Mouse (Mus musculus): ENCODE data around the gene Yy1. TPM values are rescaled to one million over a fixed set of nuclear protein-coding genes. Genes with fewer than 3 reads are reported as not detected.
A peak's percentile ranks its signal among the peaks of the same experiment; 100 is the strongest.

Yy1 gene
- total RNA-seq, 2 experiments from 2014 or later = 52.1 to 55.8 TPM

DNA sequence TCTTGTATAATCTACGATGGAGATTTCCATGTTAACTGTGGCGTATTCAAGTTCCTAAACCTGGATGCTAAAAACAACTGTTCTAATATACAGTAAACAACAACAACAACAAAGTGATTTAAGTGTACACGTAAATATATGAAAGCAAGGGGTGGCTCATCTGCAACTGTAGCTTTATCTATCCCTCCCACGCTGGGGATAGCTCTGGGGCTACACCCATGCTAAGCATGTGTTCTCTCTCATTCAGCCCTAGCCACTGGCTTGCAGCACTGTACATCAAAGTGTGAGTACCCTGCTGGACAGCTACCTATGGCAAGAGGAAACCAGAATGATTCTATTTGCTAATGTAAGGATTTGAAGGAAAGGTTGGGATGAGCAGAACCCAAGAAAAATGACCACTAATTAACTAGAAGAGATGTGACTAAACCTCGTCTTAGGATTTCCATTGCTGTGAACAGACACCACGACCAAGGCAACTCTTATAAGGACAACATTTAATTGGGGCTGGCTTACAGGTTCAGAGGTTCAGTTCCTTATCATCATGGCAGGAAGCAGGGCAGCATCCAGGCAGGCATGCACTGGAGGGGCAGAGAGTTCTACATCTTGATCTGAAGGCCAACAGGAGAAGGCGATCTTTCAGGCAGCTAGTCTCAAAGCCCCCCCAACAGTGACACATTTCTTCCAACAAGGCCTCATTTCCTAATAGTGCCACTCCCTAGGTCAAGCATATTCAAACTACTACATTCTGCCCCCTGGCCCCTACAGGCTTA is 12.5 kb upstream of the Yy1 start:
- DNase-seq = no peak

DNA sequence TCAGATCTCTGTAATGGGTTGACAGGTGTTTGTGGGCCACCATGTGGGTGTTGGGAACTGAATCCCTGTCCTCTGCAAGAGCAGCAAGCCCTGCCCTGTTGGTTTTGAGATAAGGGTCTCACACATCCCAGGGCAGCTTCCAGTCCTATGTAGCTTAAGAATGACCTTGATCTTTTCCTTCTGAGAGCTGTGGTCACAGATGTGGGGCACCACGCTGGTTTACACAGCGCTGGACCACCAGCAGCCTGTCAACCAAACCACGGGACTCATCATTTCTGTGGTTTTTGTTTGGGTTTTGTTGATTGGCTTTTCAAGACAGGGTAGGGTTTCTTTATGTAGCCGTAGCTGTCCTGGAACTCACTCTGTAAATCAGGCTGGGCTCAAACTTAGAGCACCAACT is 7.6 kb upstream of the Yy1 start:
- no peak for DNase-seq

DNA sequence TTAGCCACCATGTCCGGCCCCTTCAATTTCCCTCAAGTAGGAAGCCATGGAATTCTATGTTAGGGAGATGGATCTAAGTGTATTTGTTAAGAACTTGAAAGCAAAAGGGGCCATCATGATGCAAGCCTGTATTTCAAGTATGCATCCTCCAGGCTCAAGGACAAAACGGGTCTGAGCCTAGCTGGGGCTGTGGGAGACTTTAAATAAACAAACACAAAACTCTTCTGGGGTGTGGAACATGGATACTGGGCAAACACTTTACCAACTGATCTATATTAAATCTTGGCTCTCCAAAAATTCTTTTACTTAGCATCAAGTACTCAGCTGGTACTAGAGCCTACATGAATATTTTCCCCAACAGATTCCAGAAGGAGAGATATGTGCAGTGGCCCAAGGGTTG is 5.4 kb upstream of the Yy1 start:
- no peak for DNase-seq

DNA sequence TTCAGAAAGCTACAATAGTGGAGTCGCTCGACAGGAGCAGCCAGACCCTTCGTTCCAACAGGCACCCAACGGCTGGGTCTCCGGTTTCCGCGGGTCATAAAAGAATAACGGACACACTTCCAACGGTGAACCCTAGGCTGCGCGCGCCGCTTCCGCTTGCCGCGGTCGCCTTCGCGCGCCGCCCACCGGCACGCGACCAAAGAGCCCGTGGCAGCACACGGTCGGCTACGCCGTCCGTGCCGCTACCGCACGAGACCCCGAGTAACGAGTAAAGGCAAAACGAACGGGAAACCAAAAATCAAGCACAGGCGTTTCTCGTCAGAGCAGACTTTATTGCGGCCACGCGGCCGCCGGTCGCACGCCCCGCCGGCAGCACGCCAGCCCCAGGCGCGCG is 624 bp upstream of the Yy1 start:
- DNase-seq = peak; percentile 67 to 80

DNA sequence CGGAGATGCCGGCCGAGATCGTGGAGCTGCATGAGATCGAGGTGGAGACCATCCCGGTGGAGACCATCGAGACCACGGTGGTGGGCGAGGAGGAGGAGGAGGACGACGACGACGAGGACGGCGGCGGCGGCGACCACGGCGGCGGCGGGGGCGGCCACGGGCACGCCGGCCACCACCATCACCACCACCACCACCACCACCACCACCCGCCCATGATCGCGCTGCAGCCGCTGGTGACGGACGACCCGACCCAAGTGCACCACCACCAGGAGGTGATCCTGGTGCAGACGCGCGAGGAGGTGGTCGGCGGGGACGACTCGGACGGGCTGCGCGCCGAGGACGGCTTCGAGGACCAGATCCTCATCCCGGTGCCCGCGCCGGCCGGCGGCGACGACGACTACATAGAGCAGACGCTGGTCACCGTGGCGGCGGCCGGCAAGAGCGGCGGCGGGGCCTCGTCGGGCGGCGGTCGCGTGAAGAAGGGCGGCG is 724 bp downstream of the Yy1 start:
- peak in 1 of 2 experiments; percentile 37 for DNase-seq

DNA sequence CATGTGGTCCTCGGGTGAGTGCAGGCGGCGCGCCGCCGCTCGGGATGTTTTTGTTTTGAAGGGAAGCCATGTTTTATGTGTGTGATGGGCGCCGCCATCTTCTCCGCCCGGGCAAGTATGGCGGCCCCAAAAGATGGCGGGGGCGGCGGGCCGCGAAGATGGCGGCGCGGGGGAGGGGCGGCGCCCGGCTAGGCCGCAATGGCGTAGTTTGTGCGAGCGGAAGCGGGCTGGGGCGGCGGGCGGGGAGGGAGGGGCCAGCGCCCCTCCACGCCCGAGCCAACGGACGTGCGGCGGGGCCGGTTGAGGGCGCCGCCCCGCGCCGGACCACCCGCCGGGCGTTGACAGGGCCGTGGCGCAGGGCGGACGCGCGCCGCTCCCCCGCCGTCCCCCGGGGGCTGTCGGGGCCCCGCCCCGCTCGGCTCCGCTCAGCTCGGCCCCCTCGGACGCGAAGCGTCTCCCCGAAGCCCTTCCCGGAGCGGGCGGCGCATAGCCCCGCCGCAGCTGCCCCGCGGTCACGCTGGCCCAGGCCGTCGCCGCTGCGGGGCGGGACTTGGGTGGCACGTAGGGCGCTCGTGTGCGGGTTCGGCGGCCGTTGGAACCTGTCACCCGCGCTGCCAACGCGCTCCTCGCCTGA is 1.4 kb downstream of the Yy1 start:
- DNase-seq = peak; percentile 77 to 81

DNA sequence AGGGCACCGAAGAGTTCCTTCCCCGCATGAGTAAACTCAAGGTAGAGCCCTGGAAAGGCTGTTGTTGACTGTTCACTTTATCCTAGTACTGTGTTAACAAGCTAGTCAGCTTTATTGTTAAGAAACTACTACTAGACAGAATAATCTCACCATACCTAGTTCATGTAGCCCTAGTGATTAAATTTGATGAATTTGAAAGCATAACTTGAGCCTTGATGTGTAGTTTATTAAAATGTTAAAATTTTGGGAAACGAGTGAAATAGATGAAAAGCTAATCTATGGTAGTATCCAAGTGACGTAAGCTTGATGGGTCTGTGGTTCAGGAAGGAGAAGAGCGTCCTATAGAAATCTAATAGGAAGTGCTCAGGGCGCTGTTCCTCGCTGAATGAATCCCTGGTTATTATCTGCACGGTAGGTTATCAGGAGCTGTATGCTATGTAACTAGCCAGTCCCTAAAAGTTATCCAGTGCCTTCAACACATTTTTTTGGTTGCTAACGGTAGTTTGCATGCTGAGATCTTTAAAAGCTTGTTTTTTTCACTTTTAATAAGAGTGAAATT is 2.3 kb downstream of the Yy1 start:
- DNase-seq = no peak

DNA sequence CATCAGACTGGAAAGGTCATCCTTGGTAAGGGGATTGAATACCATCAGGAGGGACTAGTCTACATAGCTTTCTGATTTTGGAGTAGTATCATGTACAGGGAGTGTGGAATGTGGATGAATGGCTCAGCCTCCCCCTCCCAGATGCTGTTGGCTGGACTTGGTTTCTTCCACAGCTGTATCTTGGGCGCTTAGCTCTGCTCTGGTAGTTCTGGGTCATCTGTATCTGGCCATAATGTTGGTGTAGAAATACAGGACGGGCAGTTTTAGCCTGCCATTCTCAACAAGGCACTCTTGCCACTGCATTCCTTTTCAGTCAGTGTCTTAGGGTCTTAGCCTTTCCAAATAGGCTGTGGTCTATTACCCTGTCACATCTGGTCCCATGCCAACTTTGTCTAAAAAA is 8.8 kb downstream of the Yy1 start:
- DNase-seq = no peak

DNA sequence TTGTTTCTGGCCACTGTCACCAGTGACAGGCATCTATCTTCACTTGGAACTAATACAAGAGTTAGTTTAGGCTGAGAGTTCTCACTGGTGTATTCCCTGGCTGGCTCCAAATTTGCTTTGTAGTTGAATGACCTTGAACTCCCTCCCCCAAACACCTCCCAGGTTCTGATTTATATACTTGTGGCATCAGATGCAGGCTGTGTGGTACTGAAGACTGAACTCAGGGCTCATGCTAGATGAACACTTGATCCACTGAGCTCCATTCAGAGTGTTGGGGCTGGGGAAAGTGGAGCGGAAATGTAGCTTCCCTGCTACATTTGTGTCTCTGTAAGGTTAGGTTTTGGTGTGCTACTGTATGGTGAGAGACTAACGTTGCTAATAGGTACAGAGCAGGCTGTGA is 11.6 kb downstream of the Yy1 start:
- DNase-seq = no peak

DNA sequence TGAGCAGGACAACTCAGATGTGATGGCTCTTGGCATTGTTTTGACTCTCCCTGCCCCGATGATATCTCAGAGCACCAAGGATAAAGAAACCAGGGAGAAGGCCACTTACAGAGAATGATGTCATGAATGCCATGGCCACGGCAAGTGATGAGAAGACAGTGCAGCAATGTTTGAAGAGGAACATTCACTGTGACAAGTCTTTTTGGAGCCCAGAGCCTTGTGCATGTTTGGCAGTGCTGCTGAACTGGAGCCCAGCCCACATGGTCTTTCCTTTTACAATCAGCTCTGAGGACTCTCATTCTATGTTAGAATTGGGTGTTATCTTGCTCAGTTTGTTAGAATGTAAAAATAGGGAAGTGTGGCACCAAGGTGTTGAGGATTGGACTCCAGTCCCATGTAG is 15.7 kb downstream of the Yy1 start:
- no peak for DNase-seq

DNA sequence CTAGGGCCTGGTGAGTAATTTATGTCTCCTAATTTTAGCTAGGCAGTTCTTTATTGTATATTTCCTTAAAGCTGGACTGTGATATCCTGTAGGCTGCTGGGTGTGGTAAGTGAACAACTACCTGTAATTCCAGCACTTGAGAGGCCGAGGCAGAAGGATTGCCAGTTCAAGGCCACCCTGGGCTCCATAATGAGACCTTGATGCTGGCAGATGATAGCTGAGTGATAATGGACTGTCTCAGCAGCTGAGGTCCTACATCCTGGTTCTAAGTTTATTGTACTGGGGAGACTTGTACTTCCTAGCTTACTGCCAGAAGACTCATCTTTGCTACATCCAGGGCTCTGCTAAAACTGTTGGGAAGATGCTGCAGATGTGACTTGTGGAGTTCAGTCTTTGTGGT is 17.0 kb downstream of the Yy1 start:
- DNase-seq = no peak

DNA sequence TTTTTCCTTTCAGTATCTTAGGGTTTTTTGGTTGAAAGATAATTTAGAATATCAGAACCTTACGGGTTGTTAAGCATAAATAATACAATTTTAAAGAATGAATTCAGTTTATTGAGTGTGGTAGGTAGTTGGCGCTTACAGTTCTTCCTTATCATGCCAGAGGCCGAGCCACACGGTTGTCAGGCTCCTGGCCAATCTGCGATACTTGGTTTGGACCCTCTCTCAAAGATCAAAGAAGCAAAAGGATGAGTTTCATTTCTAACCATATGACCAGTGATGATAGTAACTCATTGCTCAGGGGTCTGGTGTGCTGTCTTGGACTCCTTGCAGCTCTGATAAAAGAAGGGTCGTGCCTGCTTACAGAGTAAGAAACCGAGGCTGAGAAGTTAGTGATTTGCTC is 17.5 kb downstream of the Yy1 start:
- DNase-seq = no peak

DNA sequence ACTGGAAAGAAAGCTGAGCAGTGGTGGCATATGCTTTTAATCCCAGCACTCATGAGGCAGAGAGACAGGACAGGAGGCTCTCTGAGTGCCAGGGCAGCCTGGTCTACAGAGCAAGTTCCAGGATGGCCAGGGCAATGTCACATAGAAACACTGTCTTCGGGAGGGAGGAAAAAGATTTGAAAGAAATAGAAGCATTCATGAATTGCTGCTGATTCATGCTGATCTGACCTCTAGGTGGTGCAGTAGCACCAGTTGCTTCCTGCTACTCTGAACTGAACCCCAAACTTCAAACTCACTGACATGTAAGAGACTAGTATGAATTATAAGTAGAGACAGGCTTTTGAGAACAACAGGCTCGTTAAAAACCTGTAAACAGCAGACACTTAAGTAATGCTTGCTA is 18.4 kb downstream of the Yy1 start:
- no peak for DNase-seq

DNA sequence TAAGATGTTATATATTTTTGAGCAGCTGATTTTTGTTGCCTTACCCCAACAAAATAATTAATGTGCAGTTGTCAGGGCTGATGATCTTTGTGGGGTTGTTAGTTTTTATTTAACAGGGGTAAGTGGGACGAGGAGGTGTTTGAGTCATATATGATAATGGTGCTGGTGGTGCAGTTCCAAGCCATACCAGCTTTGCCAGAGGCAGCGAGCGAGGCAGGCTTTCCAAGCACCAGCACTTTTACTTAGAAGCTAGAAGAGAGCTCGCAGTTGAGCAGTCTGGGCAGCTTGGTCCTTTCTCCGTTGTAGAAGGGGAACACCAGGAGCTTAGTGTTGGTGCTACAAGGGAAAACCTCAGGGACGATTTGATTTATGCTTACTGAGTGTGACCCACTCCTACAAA is 19.7 kb downstream of the Yy1 start:
- DNase-seq = no peak

DNA sequence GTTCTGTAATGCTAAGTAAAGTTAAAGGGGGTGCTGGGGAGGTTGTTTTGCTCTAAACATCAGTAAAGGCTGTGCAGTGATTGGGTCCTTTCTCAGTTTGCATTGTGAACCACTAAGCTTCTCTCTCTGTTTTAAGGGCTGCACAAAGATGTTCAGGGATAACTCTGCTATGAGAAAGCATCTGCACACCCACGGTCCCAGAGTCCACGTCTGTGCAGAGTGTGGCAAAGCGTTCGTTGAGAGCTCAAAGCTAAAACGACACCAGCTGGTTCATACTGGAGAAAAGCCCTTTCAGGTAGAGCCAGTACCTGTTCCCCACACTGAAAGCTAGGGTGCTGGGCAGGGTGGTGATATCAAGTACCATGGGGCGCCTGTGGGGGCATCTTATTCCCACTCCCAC is 21.7 kb downstream of the Yy1 start:
- DNase-seq = no peak

DNA sequence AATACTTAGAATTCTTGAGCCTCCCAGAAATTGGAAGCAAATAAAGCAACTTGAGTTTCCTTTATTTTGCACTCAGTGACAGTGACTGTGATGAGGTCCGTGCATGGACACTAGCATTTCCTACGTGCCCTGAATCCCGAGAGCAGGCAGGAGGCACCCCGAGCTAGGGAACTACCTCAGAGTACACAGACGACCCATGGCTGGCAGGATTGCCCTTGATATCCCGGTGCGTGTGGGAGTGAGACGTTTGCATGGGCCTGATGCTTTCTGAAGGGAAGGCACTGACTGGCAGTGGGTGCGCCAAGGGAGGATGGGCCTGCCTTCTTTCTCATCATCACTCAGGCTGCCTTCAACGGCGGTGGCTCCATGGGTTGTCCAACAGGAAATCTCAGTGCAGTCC is 23.8 kb downstream of the Yy1 start:
- no peak for DNase-seq

DNA sequence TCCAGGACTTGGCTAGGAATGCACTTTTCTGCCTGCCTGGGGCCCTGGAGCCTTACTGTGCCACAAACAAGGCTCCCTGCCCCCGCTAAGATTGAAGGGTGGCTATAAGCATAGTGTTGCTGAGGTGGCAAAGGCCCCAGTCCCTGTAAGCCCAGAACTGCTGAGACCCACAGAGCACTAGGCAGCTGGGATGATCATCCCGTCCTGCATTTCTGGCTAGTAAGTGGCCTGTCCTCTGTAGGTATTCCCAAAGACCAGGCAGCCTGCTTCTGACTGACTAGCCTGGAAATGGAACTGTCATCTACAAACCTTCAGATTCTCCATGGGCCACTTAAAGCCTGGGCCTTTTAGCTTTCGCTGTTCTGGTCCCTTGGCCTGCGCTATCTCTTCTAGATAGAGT is 27.7 kb downstream of the Yy1 start:
- DNase-seq = no peak

DNA sequence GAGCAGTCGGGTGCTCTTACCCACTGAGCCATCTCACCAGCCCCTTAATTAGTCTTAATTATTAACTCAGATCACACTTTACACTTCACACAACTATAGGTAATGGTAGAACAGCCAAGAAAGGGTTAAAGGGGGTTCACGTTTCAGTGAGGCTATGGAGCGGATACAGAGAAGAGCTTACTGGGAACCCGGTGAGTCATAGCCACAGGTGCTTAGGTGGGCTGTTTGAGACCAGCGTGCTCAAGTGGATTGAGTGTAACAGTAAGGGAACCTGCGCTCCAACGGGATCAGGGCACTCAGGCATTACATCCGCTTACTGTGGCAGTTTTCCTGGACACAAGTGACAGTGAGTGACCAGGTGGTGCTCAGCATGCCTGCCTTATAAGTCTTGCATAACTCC is 30.3 kb downstream of the Yy1 start:
- DNase-seq = no peak

DNA sequence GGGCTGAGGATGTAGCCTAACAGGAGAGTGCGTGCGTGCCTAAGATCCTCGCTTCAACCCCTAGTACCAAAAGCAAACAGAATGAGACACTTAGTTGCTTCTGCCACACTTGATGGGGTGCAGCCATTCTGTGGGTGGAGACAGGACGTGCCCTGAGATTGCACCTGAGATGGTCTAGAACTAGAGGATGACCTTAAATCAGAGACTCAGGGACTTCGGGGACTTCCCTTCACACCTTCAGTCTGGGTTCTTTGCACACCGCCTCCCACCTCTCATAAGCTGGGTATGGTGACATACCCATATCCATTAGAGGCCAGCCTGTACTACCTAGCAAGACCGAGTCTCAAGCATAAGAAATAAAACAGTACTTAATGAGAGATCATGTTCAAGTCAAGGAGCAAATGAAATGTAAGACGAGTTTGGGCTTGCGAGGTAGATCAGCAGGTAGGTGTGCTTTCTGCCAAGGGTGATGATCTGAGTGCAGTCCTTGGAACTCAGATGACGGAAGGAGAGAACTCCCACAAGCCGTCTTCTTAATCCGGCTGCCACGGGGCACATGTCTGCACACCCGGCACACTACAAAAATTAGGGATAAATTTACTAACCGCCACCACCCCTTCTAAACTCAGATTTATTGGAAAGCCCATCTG is 31.6 kb downstream of the Yy1 start:
- DNase-seq = no peak

DNA sequence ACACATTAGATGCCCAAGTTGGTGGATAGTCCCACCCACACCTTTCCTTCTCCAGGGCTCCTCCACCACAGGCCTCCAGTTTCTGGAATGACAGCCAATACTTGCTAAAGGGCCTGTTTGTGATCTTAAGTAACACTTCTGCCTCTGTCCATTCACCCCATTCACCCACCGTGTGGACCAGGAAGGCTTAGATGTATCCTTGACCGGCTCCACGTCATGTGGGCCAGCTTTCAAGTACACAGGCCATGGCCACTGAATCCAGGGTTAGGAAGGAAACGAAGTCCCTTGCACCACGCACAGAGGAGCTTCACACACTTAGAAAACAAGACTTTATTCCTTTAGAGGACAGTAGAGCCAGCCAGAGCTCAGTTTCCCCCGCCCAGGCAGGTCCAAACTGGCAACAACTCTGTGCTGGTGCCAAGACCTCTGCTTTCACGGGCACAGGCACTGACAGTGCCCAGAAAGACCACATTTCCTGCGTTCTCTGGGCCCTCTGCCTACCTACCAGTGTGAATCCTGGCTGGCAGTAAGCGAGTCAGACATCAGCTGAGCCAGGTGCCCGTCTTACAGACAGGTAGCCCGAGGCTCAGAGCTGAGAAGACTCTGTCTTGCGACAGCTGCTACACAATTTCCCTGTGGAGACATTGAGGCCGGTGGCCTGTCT is 32.9 kb downstream of the Yy1 start:
- no peak for DNase-seq

DNA sequence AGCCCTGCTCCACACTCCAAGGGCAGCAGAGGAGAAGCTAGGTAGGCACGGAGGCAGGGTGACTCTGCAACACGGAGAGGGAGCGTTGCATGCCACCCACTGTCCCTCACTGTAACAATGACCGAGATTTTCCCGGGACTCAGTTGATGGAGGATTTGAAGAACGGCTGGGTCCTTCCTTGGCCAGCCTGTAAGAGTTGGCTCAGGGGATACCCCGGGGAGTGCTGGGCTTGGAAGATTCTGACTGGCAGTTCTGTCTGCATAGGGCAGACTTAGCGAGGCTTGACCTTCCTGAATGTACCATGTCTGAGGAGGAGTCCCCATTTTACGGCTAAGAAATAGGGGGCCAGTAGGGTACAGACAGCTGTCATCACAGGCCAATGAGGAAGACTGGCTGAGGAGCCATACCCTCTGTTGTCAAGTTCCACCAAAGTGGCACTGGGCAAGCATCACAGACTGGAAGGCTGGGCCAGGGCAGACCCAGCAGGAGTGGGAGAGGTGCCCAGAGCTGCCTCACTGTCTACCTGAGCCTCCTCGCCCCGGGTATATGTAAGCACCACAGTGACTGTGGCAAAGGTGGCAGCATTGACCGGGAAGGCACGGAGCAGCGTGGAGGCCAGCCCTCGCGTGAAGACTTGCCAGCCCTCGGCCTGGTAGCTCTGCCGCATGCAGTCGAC is 33.6 kb downstream of the Yy1 start:
- DNase-seq = no peak

DNA sequence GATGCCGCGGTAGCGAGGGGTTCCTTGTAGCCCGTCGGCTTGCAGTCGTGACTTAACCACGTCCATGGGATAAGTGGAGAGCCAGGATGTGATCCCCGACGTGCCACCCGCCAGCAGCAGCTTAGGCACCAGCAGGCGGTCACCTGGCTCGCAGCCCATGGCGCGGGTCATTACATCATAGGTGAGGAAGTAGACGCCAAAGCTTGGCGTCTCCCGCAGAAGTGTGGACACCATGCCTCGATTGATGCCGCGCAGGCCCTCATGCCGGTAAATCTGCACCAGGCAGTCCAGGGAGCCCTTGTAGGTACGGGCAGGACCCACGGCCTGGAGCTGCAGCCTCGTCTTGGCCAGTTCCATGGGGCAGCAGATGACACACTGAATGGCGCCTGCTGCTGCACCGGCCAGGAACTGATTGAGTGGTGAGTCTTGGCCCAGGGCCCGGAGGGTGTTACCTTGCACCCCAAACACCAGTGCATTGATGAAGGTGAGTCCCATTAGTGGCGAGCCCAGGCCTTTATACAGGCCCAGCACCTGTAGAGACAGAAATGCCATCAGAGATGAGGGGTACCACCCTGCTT is 34.3 kb downstream of the Yy1 start:
- DNase-seq = no peak
